Mouse (Mus musculus): ENCODE data around the gene Ccm2. TPM values are rescaled to one million over a fixed set of nuclear protein-coding genes. Genes with fewer than 3 reads are reported as not detected.

The Ccm2 gene
- total and polyA plus RNA-seq, 2 experiments: 16.5 to 49.6 TPM

DNA sequence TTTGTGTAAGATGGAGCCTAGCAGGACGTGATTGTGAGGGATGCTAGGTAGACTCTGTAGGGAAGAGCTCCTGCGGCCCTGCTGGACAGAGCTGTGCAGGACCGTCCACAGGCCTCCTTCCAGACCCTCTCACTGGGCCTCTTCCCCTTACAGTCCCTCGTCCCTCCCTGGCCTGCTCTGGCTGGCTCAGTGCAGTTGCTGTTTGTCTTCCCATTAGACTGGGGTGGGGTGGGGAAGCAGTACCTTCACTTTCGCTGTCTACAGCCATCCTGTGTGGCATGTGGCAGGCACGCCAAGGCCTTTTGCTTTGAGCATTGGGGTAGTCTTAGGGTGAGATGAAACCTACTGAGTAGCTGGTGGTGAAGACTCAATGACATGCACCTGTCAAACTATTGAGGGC lies 15.7 kb downstream of the Ccm2 start:
- Histone ChIP-seq H3K36me3 (ENCODE audit: control insufficient read depth, insufficient read depth, low read length) (peaks cover 2% of the 10 kb centered on the region; the same call in 1 of the 2 replicates), H3K9ac (ENCODE audit: low read depth, low read length) (no peak overlapping the region), H3K27me3 (ENCODE audit: control insufficient read depth, insufficient read depth, low read length) (no peaks in the 10 kb centered on the region), H3K4me3 (ENCODE audit: insufficient read depth, low read depth, low read length) (no peak overlapping the region), H3K79me2 (ENCODE audit: control insufficient read depth, insufficient read depth, low read length) (peaks cover 23% of the 10 kb centered on the region; the same call in 1 of the 2 replicates), H3K4me1 (ENCODE audit: control insufficient read depth, insufficient read depth, low read length) (peaks cover 1% of the 10 kb centered on the region; the same call in 1 of the 2 replicates), H3K27ac (replicated peaks; ENCODE audit: insufficient read depth, low read depth, low read length) (no peak overlapping the region)
- TF ChIP-seq CTCF (IDR thresholded peaks at IDR 0.05; ENCODE audit: low read depth, low read length): no peak
- no peak for TF ChIP-seq POLR2A (IDR thresholded peaks at IDR 0.05; ENCODE audit: extremely low read depth, insufficient read depth, low read length)
- DNase-seq (ENCODE audit: extremely low read depth, low read depth, low spot score): no peak
- 82% methylated on average over 6 of the region's 6 CpGs for WGBS

DNA sequence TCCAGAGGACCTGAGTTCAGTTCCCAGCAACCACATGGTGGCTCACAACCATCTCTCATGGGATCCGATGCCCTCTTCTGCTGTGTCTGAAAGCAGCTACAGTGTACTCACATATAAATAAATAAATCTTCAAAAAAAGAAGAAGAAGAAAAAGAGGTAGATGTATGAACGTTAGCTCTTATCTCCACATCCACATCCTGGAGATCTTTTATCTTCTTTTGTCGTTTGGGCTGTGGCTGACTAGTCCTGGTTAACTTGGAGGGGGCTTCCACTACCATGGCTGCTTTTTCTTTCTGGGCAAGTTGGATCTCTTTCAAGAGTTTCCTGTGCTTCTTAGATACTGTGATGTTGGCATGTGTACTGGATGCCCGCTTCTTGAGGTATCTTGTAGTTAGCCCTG lies 16.5 kb downstream of the Ccm2 start:
- TF ChIP-seq POLR2A (IDR thresholded peaks at IDR 0.05; ENCODE audit: extremely low read depth, insufficient read depth, low read length): no peak
- TF ChIP-seq CTCF (IDR thresholded peaks at IDR 0.05; ENCODE audit: low read depth, low read length): no peak
- Histone ChIP-seq H3K79me2 (ENCODE audit: control insufficient read depth, insufficient read depth, low read length) (peaks cover 18% of the 10 kb centered on the region; the same call in 1 of the 2 replicates), H3K36me3 (ENCODE audit: control insufficient read depth, insufficient read depth, low read length) (peaks cover 2% of the 10 kb centered on the region; the same call in 1 of the 2 replicates), H3K27ac (replicated peaks; ENCODE audit: insufficient read depth, low read depth, low read length) (no peak overlapping the region), H3K4me3 (ENCODE audit: insufficient read depth, low read depth, low read length) (no peak overlapping the region), H3K4me1 (ENCODE audit: control insufficient read depth, insufficient read depth, low read length) (peaks cover 1% of the 10 kb centered on the region; the same call in 1 of the 2 replicates), H3K9ac (ENCODE audit: low read depth, low read length) (no peak overlapping the region), H3K27me3 (ENCODE audit: control insufficient read depth, insufficient read depth, low read length) (no peaks in the 10 kb centered on the region)
- no peak for DNase-seq (ENCODE audit: extremely low read depth, low read depth, low spot score)
- 85% methylated on average over 4 of the region's 4 CpGs for WGBS

DNA sequence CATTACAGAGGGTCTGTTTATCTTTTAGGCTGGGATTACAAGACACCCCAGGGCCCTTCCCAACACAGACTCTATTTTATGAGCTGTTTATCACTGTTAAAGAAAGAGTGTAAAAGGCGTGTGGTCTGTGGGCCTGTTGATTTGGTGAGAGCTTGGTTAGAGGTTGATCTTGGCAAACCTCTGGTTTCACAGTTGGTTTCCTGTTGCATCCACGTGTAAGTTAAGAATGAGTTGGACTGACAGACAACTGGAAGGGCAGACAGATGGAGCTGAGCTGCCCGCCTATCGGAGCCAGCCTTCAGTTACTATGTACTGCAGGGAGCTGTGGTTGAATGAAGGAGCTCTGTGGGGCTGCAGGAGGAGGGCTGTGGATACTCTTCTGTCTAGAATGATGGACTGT lies 19.8 kb downstream of the Ccm2 start:
- no peak for DNase-seq (ENCODE audit: extremely low read depth, low read depth, low spot score)
- no peaks in the 10 kb centered on the region for H3K4me1 ChIP-seq (ENCODE audit: control insufficient read depth, insufficient read depth, low read length)
- H3K79me2 ChIP-seq (ENCODE audit: control insufficient read depth, insufficient read depth, low read length): peaks cover 15% of the 10 kb centered on the region; the same call in 1 of the 2 replicates
- no peak overlapping the region for H3K4me3 ChIP-seq (ENCODE audit: insufficient read depth, low read depth, low read length)
- H3K36me3 ChIP-seq (ENCODE audit: control insufficient read depth, insufficient read depth, low read length): peaks cover 2% of the 10 kb centered on the region; the same call in 1 of the 2 replicates
- H3K27ac ChIP-seq (replicated peaks; ENCODE audit: insufficient read depth, low read depth, low read length): no peak overlapping the region
- WGBS: 82% methylated on average over 4 of the region's 4 CpGs
- no peak overlapping the region for H3K9ac ChIP-seq (ENCODE audit: low read depth, low read length)
- H3K27me3 ChIP-seq (ENCODE audit: control insufficient read depth, insufficient read depth, low read length): no peaks in the 10 kb centered on the region
- TF ChIP-seq CTCF (IDR thresholded peaks at IDR 0.05; ENCODE audit: low read depth, low read length): no peak
- TF ChIP-seq POLR2A (IDR thresholded peaks at IDR 0.05; ENCODE audit: extremely low read depth, insufficient read depth, low read length): no peak

DNA sequence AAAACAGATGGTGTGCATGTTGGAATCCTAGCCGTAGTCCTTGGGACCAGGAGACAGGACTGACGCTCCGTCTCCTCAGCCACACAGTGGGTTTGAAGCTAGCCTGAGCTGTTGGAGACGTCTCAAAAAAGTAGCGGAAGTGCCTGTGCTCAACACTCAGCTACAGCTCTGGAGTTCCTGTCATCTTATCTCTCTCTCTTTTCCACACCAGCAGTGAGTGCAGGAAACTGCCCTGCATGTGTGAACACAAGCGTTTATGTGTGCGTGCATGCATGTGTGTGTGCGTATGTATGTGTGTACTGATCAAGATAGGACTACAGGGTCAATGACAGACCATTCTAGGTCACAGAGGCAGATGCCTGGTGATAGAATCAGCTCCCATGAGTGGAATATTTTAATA lies 21.3 kb downstream of the Ccm2 start:
- no peak for TF ChIP-seq POLR2A (IDR thresholded peaks at IDR 0.05; ENCODE audit: extremely low read depth, insufficient read depth, low read length)
- H3K9ac ChIP-seq (ENCODE audit: low read depth, low read length): no peak overlapping the region
- WGBS: 85% methylated on average over 8 of the region's 8 CpGs
- H3K36me3 ChIP-seq (ENCODE audit: control insufficient read depth, insufficient read depth, low read length): peaks cover 2% of the 10 kb centered on the region; the same call in 1 of the 2 replicates
- H3K4me1 ChIP-seq (ENCODE audit: control insufficient read depth, insufficient read depth, low read length): no peaks in the 10 kb centered on the region
- H3K27me3 ChIP-seq (ENCODE audit: control insufficient read depth, insufficient read depth, low read length): no peaks in the 10 kb centered on the region
- peaks cover 9% of the 10 kb centered on the region; the same call in 1 of the 2 replicates for H3K79me2 ChIP-seq (ENCODE audit: control insufficient read depth, insufficient read depth, low read length)
- no peak overlapping the region for H3K4me3 ChIP-seq (ENCODE audit: insufficient read depth, low read depth, low read length)
- no peak for DNase-seq (ENCODE audit: extremely low read depth, low read depth, low spot score)
- H3K27ac ChIP-seq (replicated peaks; ENCODE audit: insufficient read depth, low read depth, low read length): no peak overlapping the region

DNA sequence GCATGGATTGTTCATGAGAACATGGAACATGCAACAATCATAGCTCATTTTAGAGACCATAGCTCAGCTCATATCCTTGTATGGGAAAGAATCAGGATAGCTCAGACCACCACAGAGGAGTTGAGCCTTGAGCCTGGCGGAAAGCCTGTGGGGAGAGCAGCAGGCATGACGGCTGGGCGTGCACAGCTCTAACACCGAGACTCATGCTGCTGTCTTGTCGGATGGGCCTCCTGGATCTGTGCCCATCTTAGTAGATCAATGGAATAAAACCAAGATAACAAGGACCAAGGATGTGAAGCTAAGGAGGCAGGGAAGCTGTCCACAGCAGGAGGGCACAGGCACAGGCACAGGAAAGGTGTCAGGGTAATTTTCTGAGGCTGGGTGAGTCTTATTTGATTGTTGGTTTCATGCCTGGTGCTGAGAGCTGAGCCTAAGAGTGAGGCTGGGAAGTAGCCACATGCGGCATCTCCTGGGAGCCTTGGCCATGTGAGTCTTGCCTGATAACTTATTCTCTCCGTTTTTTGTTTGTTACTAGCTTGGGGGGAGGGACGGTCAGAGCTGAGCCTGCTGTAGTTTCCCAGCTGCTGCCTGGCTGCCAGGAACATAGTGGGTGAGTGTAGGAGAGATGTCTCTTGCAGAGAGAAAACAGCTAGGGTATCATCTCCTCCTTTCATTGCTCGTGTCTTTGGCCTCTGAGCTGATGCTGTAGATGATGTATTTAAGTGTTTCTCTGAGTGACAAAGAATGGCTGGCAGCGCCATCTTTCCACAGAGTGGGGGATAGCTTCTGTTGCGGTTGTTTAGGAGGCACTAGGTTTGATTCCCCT lies 22.1 kb downstream of the Ccm2 start:
- Histone ChIP-seq H3K9ac (ENCODE audit: low read depth, low read length) (no peak overlapping the region), H3K27me3 (ENCODE audit: control insufficient read depth, insufficient read depth, low read length) (no peaks in the 10 kb centered on the region), H3K79me2 (ENCODE audit: control insufficient read depth, insufficient read depth, low read length) (peaks cover 9% of the 10 kb centered on the region; the same call in 1 of the 2 replicates), H3K27ac (replicated peaks; ENCODE audit: insufficient read depth, low read depth, low read length) (no peak overlapping the region), H3K4me1 (ENCODE audit: control insufficient read depth, insufficient read depth, low read length) (no peaks in the 10 kb centered on the region), H3K4me3 (ENCODE audit: insufficient read depth, low read depth, low read length) (no peak overlapping the region), H3K36me3 (ENCODE audit: control insufficient read depth, insufficient read depth, low read length) (no peaks in the 10 kb centered on the region; the same call in 1 of the 2 replicates)
- TF ChIP-seq POLR2A (IDR thresholded peaks at IDR 0.05; ENCODE audit: extremely low read depth, insufficient read depth, low read length) (no peak), CTCF (IDR thresholded peaks at IDR 0.05; ENCODE audit: low read depth, low read length) (no peak)
- DNase-seq (ENCODE audit: extremely low read depth, low read depth, low spot score): no peak
- WGBS: 72% methylated on average over 11 of the region's 11 CpGs

DNA sequence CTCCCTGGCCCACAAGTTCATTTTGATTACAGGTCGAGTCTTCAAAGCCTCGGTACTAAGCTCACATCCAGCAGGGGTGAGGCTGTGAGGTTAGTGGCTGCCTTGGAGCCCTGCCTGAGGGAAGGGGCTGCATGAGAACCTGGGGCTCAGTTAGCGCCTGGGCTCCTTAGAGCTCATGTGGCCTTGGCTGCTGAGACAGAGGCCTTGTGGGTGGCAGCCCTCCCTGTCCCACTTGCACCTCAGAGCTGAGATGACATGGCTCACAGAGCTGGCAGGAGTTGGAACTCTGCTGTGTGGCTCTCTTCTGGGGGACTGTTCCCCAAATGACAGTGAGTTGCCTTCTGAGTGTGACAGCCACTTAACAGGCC lies 22.7 kb downstream of the Ccm2 start:
- no peak for DNase-seq (ENCODE audit: extremely low read depth, low read depth, low spot score)
- no peaks in the 10 kb centered on the region for H3K27me3 ChIP-seq (ENCODE audit: control insufficient read depth, insufficient read depth, low read length)
- H3K36me3 ChIP-seq (ENCODE audit: control insufficient read depth, insufficient read depth, low read length): no peaks in the 10 kb centered on the region; the same call in 1 of the 2 replicates
- no peaks in the 10 kb centered on the region for H3K4me1 ChIP-seq (ENCODE audit: control insufficient read depth, insufficient read depth, low read length)
- no peak overlapping the region for H3K4me3 ChIP-seq (ENCODE audit: insufficient read depth, low read depth, low read length)
- WGBS: 50% methylated on average over 3 of the region's 3 CpGs
- H3K9ac ChIP-seq (ENCODE audit: low read depth, low read length): no peak overlapping the region
- H3K27ac ChIP-seq (replicated peaks; ENCODE audit: insufficient read depth, low read depth, low read length): no peak overlapping the region
- TF ChIP-seq CTCF (IDR thresholded peaks at IDR 0.05; ENCODE audit: low read depth, low read length) (no peak), POLR2A (IDR thresholded peaks at IDR 0.05; ENCODE audit: extremely low read depth, insufficient read depth, low read length) (no peak)
- H3K79me2 ChIP-seq (ENCODE audit: control insufficient read depth, insufficient read depth, low read length): peaks cover 9% of the 10 kb centered on the region; the same call in 1 of the 2 replicates
